Mouse (Mus musculus) thymus, postnatal 25 days (tissue): ENCODE data around the gene Plcb1.
"Not testable (repeated sequence)": the region's sequence is repeated elsewhere in the genome, so short reads cannot be mapped to it uniquely, and the experiment has no call there.

Source experiments
- DNase-seq: peaks from one replicate; pipeline ENCODE4 v3.0.0; 2022

The Plcb1 gene

GRCm38 (mm10) chr2:134976796-134977330, 191.0 kb downstream of the Plcb1 start:
- DNase-seq: no peak

- no peak for DNase-seq
Measured at GRCm38 (mm10) chr2:134977641-134978040, 191.8 kb downstream of the Plcb1 start.

DNA sequence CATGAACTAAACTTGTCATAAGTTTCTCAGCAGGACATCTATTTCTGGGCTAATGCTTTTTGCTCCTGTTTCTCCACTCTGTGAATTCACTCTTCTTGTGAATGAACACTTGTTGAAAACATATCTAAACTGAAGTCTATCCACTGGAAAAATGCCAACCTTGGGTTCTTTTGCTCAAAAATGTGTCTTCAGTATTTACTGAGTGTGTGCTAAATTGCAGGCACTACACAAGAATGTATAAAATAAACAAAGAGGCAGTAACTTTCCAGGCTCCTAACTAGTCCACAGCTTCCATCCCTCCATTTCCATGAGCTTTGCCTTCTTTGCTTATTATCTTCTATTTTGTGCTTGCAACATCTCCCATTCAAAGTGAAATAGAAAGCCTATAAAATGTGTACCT, 195.5 kb downstream of the Plcb1 start:
- no peak for DNase-seq

GRCm38 (mm10) chr2:134984884-134985283, 199.0 kb downstream of the Plcb1 start:
- DNase-seq: no peak

DNA sequence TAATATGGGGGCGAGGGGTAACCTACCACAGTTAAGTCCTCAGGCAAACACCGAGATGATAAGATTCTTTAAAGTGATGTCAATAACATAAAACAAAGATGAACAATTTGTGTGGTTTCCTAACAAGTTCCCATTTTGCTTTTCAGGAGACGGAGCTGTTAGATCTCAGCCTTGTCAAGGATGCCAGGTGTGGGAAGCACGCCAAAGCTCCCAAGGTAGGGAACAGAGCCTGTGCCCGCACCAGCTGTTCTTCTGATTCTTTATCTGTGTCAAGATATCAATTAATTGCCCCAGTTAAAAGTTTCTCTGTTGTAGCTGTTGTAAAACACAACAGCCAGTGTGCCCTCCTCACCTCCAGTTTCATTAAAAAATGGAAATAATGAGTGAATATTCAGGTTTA, 202.1 kb downstream of the Plcb1 start:
- DNase-seq: no peak

GRCm38 (mm10) chr2:134989650-134990292, 203.9 kb downstream of the Plcb1 start:
- no peak for DNase-seq

- no peak for DNase-seq
Measured at GRCm38 (mm10) chr2:135007134-135007533, 221.3 kb downstream of the Plcb1 start.

DNA sequence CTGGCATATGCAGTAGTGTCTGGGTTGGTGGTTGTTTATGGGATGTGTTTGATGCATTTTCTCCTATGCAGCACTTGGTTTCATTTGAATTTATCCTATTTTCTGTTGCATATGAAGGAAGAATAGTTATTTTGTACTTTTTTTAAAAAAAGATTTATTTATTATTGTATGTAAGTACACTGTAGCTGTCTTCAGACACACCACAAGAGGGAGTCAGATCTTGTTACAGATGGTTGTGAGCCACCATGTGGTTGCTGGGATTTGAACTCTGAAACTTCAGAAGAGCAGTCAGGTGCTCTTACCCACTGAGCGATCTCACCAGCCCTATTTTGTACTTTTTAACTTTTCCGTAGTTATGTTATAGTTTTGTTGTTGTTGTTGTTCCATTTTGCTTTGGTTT, 222.0 kb downstream of the Plcb1 start:
- not testable (repeated sequence) for DNase-seq

DNA sequence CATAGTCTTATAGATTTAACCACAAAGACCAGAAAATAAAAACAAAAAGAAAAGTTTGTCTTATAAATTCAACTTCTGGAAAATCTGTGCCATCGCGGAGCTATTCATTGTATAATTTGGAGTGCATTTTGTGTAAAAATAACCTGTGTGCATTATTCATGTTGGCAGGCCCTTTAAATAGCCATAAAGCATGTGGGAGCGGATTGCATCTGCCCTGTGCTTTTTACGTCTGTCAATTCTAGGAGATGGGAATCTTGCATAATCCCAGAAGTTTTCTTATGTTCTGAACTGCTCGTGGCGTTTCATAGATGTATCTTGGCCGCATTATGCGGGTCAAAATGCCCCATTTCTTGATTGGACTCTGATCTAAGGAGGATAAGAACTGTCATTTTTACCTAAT, 224.5 kb downstream of the Plcb1 start:
- no peak for DNase-seq

DNA sequence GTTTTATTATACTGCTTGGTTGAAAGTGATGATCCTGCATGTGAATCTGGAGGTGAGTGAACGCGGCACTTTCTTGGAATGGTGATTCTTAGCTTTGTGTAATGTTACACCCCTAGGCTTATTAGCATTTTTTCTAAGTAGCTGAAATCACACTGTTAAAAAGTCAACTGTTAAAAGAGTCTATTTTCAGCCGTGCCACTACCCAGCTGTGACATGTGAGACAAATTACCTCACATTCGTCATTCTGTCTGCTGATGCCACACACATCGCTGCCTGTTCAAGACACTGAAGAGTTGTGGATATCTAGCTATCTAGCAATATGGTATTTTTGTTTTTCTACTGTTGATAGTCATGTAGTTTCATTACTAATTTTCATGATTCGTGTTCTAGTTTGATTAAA, 229.6 kb downstream of the Plcb1 start:
- no peak for DNase-seq

DNA sequence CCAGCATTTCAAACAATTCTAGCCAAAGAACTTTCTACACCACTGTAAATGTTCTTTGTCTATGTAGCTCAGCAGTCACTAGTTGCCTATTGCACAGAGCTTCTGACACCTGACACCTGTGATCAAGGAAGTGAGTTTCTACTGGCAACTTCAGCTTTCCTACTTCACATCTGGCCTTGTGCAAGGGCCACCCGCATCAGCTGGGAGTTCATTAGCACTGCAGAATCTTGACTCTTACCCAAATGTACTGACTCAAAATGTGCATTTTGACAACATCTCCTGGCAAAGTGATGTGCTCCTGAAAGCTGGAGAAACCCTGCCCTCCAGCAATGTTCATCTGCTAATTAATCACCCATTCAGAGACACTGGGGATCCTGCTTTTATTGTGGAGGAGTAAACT, 232.4 kb downstream of the Plcb1 start:
- DNase-seq: peak; percentile 5

DNA sequence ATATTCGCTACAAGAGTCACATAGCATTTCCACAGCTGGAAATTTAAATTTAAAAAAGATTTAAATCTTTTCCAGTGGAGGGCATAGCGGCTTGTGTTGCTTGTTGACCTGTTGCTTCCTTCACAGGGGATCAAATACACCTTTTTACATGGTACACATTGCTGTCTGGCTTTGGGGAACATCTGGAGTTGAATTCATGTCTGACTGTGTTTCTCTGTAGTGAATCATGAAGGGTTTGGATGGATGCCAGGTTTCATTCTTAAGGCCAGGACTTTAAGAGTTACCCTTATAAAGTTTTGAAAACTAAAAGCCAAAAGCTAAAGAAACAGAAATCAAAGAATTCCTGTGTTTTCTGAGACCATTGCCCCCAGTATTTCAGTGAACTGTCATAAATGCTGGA, 232.8 kb downstream of the Plcb1 start:
- no peak for DNase-seq

DNA sequence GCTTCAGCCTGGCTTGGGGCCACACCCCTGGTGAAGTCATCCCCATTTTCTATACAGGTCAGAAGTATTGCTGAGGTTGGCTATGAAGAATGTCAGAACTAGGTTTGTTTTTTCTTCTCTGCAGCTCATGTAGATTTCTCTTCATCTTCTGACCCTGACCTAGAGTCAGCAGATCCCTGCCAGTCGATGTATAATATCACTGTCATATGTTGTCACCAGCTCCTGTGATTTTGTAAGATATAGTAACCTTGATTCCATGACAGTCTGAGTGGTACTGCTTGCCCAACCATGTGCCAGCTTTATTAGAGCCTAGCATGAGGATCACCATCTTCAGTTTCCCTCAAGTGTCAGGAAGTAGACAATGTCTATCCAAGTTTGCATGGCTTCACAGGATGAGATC, 233.7 kb downstream of the Plcb1 start:
- DNase-seq: no peak

DNA sequence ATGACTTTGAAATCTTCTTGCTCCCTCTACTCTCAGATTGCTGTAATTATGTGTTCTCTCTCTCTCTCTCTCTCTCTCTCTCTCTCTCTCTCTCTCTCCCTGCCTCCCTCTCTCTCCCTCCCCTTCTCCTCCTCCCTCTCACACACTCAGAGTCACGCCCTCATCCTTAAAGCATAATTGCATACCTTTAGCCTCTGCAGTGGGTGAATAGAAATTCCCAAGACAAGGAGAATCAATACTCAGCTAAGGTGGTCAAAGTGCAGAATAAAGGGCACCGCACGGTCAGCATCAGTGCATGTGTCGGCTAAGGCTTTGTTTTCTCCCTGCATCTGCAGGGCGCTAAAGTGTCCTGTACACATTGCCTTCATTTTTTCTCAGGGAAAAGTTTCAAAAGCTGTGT, 243.4 kb downstream of the Plcb1 start:
- no peak for DNase-seq

- no peak for DNase-seq
Measured at GRCm38 (mm10) chr2:135029700-135030099, 243.8 kb downstream of the Plcb1 start.

DNA sequence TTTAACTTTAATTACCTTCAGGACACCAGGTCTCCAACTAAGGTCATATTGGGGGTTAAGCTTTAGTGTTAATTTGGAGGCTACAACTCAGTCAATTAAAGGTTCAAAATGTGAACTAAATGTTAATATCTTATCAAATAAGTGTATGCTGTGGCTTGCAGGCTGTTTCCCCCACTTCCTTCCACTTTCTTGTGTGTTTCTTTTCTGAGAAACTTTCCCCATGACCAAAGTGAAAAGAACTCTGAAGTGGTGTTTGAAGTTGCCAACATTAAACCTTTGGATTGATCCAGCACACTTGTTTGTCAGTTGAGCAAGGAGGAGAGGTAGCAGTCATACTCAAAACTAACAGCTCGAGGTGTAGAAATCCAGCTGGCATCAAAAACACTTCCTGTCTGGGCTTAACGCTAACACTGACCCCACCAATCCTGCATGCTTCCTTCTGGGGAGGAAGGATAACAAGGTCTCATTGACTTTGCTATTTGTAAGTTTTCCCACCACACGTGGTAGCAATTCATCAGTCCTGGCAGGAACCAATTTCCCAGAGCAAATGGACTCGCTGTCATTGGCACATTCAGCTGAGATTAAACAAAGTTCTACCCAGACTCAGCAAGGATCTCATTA, 249.9 kb downstream of the Plcb1 start:
- no peak for DNase-seq

DNA sequence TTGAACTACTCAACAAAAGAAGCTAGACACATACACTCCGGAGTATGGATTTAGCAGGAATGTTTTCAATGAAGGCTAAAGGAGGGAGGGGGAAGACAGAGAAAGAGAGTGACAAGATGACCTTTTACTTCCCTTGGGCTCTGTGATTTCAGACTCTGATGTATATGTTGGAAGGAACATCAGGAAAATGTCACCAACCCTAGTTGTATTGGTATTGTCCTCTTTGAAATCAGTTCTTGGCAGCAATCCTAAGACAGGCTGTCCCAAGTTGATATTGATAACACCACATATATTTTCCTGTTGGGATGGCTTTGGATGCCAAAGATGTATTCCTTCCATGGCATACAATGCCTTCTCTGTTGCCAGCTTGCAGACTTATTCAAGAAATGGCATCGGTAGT, 262.9 kb downstream of the Plcb1 start:
- DNase-seq: no peak

DNA sequence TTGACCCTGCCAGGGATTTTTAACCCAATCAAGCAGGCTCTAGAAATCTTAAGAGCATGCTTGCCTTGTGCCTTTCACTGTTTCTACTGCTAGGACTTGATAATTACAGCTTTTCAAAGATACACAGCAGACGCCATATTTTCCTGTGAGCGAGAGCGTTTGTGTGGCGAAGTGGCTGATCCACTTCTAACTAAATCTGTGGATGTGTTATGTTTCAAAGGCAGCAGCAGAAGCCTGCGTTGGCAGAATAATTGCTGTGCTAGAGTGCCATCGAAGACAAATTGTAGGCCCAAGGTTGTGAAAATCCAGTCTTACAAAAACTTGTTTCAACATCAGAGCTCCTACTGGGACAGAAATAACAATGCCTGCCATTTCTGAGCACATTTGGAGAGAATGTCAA, 263.4 kb downstream of the Plcb1 start:
- DNase-seq: no peak

DNA sequence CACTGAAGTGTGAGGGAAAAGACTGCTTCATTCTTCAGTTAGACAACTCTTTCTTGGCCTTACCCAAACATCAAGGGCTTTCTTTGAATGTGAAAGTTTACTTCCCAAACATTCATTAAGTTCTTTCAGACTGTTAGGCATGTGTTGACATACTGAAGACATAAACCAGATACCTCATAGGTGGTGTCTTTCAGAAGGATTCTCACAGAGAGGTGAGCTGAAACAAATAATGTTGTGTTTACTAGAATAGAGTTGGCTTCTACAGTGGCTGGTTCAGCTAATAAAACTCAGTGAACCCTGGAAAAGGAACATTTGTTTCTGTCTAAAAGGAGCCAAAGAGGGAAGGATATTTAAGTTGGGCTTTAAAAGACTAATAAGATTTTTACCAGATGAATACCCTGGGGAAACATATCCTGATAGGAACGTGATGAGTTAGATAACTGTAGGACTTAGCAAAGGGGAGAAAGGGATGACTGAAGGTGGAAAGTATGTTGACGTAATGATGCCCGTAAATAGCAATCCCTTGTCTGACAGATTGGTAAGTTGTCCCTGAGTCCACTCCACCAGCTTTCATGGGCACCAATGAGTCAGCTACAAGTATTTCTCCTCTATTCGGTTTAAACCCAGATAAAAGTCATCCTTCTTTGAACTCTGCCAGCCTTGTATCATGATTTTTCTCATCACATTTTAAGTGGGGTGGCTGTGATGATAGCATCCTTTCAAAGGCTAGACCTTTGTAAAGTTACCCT, 265.8 kb downstream of the Plcb1 start:
- DNase-seq: no peak

DNA sequence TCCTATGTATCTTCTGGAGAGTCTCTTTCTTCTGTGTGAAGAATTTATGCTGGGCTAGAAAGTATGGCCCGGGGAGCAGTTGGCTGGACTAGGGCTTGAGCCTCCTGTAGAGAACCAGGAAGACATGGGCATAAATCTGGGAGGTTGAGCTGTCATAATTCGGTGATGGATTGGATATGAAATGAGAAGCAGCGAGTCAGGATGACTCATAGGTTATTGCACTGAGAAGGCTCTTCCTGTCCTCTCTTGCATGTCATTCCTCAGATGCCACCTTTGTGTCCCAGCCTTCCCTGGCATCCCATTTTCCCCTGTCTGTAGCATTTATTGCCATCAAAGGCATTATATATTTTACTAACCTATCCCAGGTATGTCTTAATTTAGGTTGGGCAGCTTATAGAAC, 267.5 kb downstream of the Plcb1 start:
- no peak for DNase-seq

GRCm38 (mm10) chr2:135067419-135067818, 281.6 kb downstream of the Plcb1 start:
- no peak for DNase-seq

DNA sequence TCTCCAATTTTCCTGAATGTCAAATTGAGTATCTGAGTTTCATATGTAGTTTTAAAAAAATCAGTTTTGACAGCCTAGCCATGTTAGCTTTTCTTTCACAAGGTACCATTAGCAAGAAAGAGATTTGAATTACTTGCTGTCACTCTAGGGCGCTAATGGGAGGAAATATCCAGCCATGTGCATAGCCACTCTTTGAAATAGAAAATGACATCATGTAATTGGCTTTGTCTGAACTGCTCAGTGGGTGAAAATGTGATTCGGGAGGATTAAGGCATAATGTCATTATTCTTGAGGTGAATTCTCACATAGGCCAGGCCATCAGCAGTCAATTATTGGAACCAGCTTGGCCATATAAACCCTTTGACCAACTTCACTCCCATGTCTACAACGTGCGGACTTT, 285.5 kb downstream of the Plcb1 start:
- no peak for DNase-seq

- no peak for DNase-seq
Measured at GRCm38 (mm10) chr2:135072503-135072902, 286.6 kb downstream of the Plcb1 start.

DNA sequence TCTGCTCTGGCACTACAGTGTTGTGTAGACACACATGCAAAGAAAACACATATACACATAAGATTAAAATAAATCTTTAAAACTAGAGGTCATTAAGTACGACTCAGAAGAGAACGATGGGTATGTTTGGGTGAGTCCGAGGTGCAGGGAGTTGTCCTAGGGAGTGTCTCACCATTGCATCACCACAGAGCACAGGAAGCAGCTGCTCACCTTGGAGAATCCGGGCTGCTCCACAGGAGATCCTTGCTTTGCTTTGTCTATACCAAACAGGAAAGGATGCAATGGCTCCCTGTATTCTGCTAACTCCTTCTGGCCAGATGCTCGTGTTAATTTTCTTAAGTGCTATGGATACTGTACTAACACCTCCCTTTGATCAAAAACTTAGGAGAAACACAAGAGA, 287.1 kb downstream of the Plcb1 start:
- no peak for DNase-seq
